Mouse (Mus musculus) MEL (cell line): ENCODE data around the gene Cspg4.

Experiments used
- MAZ ChIP-seq: IDR thresholded peaks from 2 replicates; pipeline ENCODE4 v1.6.1; 2012; ENCODE audit warnings: low read depth, mild to moderate bottlenecking, inconsistent platforms, low read length, improper control_type of control experiment
- NELFE ChIP-seq: IDR thresholded peaks from 2 replicates; pipeline ENCODE4 v1.6.1; 2011; ENCODE audit warnings: low read depth, low read length, improper control_type of control experiment
- POLR2A ChIP-seq, 2 experiments: IDR thresholded peaks; 2 replicates each; pipeline ENCODE4 v1.6.1; 2011 to 2012; ENCODE audit warnings: low read length in 2 of 2, mild to moderate bottlenecking in 2 of 2, control low read depth in 1 of 2, improper control_type of control experiment in 1 of 2, low read depth in 1 of 2, moderate library complexity in 1 of 2; ENCODE audit not compliant: control insufficient read depth in 1 of 2, insufficient read depth in 1 of 2, poor library complexity in 1 of 2
- SMC3 ChIP-seq: IDR thresholded peaks from 2 replicates; pipeline ENCODE4 v1.6.1; 2011; ENCODE audit warnings: low read depth, low read length, improper control_type of control experiment

DNA sequence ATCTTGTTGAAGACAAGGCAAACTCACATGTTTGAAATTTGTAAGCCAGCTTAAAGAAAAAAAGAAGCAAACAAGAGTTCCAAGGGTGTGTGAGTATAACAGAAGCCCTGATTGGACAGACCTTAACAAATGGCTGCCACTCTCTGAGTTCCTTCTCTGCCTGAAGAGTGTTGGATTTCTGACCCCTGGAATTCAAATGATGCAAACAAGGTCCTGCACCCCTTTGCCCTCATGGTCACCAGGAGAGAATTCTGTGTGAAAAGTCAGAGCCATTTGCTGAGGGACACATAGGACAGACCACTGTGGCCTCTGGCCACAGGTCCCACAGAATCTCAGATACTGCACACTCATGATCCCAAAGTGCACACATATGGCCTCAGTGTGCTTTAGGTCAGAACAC, 23.0 kb upstream of the Cspg4 start:
- TF ChIP-seq SMC3: no peak
- TF ChIP-seq MAZ: no peak
- no peak for TF ChIP-seq NELFE
- no peak for TF ChIP-seq POLR2A (IDR thresholded peaks at IDR 0.05; ENCODE audit: control insufficient read depth in 1 of 2, insufficient read depth in 1 of 2, low read depth in 1 of 2, low read length in 2 of 2, poor library complexity in 1 of 2)
